Mouse (Mus musculus) liver, embryonic 14 days (tissue): ENCODE measurements around the gene Bcl6. TPM values are rescaled to one million over a fixed set of nuclear protein-coding genes. Genes with fewer than 3 reads are reported as not detected.

Experiments
- polyA plus RNA-seq: library from polyadenylated mRNA; depleted of rRNA; stranded (reverse); fragments of >200 nt; gene quantifications from 2 replicates; pipeline ENCODE4 v1.2.3, GENCODE M21; 2012; rRNA removed

Gene Bcl6
- polyA plus RNA-seq = 0.43 and 0.51 TPM in 2 replicates

DNA sequence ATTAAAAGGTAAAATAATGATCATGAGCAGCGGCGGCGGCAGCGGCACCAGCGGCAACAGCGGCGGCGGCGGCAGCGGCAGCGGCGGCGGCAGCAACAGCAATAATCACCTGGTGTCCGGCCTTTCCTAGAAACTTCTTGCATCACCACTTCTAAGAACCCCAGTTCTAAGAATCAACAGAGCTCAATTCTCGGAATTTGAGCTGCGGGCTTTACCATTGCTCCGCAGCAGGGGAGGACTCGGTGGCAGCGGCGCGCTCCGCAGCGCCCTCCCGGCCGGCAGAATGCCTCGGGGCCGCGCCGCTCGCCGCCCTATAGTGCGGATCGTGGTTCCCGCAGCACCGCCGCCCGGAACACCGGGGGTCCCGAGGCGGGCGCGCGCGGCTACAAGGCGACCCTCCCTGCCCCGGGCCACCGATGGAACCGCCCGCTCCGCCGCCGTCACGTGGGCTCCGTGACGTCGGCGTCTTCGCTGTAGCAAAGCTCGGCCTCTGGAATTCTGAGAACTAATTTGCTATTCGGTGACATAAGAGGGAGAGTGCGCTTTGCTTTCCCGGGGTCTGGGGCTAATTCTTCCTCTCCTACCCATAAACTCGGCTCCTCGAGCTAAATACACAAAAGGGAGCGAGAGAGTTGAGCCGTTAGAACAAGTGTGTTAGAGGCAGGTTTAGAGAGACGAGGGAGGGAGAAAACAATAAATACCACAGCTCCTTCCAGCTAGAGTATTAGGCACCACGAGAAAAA is at the start of gene Bcl6, which contains the start of gene Gm37419:
Gene Bcl6 (minus strand): TSS at position 387 of the 743 bp plus-strand sequence.
Gene Gm37419 (plus strand): TSS at position 17 of the 743 bp plus-strand sequence.

GRCm38 (mm10) chr16:23932294-23932693 is 56.4 kb downstream of the Bcl6 start, which contains the start of gene Rtp2:
TSS of gene Rtp2 (minus strand) at chr16:23932394.

Other genes with a start within 250 kb of the Bcl6 start
- 0.07 TPM in 1 of 2 replicates, not detected in the other for gene Sst, start 97.9 kb downstream of the Bcl6 start, polyA plus RNA-seq
- not detected in 2 replicates for gene Rtp2, start 56.5 kb downstream of the Bcl6 start, polyA plus RNA-seq
- gene Gm37419, start 370 bp downstream of the Bcl6 start, polyA plus RNA-seq = not detected in 2 replicates